Mouse (Mus musculus) 3T3-L1 (cell line): ENCODE measurements around the gene Atp2a3.
A peak's percentile ranks its signal among the peaks of the same experiment; 100 is the strongest.

Source experiments
- DNase-seq: peaks from one replicate; pipeline ENCODE4 v3.0.0-alpha.2; 2015; ENCODE audit warnings: low read depth, low spot score

Gene Atp2a3

DNA sequence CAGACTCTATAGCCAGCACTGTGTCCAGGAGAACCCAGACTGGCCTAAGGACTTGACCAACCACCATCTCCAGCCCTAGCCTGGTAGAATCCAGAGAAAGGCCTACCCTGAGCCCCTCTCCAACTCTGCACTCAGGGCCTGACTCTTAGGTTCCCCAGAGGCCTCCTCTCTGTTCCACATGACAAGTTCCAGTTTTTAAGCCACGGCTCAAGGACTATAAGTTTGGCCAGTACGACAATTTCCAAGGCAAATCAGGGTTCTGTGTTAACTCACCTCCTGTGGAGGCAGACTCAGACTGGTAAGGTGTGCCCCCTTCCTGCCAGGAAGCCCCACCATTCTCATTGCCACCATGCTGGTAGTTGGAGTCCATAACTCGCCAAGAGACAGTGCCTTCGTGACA is 6.8 kb upstream of the Atp2a3 start:
- DNase-seq, result no peak

GRCm38 (mm10) chr11:72955339-72955974 is 5.5 kb upstream of the Atp2a3 start:
- no peak for DNase-seq

DNA sequence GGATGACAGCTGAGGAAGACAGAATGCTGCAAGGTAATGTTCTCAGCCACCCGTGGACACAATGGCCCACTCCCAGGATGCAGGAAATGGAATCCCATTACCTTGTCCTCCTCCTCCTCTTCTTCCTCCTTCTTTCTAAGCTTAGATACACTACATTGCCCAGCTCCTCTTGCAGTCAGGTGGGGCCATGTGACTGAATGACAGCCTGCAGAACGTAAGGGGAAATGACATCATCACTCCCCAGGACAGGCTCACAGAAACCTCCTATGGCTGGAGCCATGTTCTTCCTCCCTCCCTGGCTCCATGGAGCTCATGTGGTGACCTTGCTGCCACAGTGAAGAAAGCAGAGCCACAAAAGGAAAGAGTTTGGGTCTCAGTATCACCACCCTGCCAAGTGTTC is 3.7 kb upstream of the Atp2a3 start:
- DNase-seq, result no peak

- DNase-seq, result no peak
Observed at GRCm38 (mm10) chr11:72959924-72960679, 867 bp upstream of the Atp2a3 start.

DNA sequence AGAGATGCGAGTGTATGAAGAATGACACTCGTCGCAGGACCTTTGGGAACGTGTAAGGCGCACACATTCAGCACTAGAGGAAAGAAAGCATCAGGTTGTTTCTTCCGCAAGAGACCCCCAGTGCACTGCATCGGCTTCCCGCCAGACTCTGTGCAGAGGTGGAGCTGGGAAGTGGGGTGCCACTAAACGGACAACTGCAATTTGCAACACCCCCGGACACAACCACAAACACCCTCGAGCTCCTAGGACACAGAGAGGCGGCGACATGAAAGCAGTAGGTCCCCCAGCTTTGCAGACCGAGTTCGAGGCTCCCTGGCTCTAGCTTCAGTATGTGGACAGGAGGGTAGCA is 272 bp upstream of the Atp2a3 start:
- no peak for DNase-seq

DNA sequence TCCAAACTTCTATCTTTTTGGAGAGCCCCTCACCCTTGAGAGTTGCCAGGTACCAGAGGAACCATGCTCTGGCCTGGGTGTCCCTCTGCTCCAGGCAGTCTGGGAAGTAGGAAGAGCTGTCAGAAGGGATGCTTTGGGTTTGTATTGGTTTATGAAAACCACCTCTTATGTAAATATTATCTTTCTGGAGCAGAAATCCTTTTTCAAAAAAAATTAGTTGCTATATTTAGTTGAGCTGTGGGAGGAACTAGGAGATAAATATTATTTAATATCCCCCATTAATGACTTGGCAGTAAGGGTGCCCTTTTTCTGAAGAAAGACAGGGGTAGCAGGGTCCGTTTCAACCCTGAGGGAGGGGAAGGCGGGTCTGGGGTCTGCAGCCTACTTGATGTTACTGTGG is 1.4 kb downstream of the Atp2a3 start:
- DNase-seq, result no peak

GRCm38 (mm10) chr11:72963058-72963788 is 2.3 kb downstream of the Atp2a3 start:
- DNase-seq, result no peak

- DNase-seq, result no peak
Observed at GRCm38 (mm10) chr11:72963789-72964294, 2.9 kb downstream of the Atp2a3 start.

GRCm38 (mm10) chr11:72974995-72975503 is 14.1 kb downstream of the Atp2a3 start:
- peak; percentile 40 for DNase-seq

DNA sequence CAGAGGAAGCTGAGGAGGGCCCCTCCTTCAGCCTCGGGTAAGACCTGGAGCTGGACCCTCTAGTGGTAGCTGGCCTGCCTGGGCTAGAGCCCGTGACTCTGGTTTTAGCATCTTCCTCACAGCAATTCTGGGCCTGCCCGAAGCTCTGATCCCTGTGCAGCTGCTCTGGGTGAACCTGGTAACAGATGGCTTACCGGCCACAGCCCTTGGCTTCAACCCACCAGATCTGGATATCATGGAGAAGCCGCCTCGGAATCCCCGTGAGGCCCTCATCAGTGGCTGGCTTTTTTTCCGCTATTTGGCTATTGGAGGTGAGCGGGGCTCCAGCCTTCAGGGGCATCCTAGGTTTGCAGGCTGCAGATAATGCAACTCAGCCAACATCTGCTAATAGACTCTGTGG is 21.5 kb downstream of the Atp2a3 start:
- no peak for DNase-seq

GRCm38 (mm10) chr11:72983283-72983682 is 22.3 kb downstream of the Atp2a3 start:
- no peak for DNase-seq

DNA sequence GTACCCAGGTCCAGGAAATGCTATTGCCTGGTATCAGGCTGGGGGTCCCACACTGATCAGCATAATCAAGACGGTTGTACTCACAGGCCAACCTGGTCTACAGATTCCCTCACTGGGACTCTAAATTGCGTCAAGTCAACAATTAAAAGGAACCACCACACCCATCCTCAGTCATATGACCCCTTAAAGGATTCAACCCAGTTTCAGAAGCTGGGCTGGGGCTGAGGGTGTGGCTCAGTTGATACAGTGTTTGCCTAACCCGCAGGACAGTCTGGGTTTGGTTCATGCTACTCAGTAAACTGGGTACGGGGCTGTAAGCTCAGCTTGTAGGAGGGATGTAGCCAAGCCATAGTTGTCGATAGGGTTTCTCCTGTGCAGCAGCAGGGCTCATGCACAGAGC is 25.8 kb downstream of the Atp2a3 start:
- DNase-seq, result no peak

DNA sequence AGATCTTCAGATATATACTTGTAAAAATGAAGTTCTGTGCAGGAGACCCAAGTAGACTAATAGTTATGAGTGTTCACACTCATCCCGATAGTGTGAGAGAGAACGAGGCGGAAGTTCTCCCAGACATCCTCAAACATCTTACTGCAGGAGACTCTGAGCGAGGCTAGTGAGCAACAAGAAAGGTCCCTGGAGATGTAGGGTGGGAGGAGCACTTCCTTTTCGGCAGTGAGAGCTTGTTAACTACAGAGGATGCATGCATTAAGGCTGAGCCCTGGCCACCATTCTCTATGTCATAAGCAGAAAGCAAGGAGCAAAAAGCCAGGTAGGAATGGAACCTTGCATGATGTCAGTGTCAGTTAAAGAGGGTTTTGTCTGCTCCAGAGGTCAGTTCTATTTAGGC is 26.3 kb downstream of the Atp2a3 start:
- no peak for DNase-seq

GRCm38 (mm10) chr11:72987807-72988206 is 26.8 kb downstream of the Atp2a3 start:
- DNase-seq, result no peak

- DNase-seq, result no peak
Observed at GRCm38 (mm10) chr11:72989044-72989443, 28.1 kb downstream of the Atp2a3 start.

DNA sequence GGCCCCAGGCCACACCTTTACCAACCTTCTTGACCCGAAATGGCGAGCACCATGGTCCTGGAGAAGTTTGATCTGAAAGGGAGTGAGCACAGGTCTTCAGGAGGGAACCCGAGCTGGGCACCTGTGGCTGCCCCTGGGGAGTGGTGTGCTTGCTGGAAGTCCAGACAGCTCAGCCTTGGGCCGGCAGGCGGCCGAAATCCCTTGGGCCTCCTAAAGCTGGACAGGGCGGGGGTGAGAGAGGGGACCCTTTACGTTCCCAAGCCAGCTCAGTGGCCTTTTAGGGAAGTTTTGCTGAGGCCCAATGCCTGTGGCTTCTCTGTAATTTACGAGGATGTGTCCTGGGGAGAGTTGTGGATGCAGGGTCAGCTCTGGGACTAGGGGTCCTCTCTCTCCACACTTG is 29.7 kb downstream of the Atp2a3 start:
- no peak for DNase-seq

DNA sequence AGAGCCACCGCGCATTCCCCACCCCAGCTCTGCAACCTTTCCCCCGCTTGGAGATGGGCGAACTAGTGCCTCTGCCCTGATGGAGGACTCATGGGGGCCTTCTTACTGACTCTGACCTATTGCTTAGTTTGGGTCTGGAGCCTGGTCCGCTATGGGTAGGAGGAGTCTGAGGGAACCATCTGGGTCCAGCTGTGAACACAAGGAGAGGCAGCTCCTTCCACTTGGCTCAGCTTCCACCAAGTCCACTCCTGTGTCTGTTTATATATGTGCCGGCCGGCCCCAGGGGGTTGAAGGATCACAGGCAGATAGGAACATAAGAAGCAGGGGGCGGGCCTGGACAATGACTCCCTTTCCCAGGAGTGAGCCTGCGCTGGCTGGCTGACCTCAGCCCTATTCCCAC is 31.0 kb downstream of the Atp2a3 start:
- DNase-seq, result no peak

- no peak for DNase-seq
Observed at GRCm38 (mm10) chr11:72996346-72996745, 35.4 kb downstream of the Atp2a3 start.

GRCm38 (mm10) chr11:72996781-72997180 is 35.8 kb downstream of the Atp2a3 start:
- no peak for DNase-seq

DNA sequence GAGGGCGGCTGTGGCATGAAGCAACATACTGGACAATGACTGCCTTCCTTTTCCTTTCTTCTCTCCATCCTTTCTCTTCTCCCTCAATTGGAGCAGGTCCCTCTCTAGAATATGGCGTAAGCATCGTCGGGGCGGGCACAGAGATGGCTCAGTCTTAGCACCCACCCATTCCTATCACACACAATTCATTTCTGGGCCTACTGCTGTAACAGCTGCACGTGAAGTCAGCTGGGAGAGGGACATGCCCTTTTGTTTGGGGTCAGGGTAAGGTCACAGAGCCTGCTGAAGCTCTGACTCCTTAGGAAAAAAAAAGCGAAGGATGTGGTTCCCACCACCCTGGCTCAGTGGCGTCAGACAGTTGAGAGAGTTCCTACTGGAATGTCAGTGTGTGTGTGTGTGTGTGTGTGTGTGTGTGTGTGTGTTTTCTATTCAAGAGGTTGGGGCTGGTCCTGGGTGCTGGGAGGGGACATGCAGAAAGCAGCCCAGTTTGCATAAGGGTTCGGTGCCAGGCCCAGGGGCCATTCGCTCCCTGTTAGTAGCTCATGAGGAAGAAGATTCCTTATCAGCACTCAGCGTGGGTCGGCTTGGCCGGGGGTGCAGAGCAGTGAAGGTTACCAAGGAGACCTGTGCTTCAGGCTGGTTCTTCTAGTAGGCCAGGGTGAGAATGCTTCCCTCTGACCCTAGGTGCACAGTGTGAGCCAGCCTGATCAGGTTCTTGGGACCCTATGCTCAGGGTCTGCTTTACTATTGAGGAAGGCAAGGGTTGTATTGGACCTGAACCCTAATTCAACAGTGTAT is 36.8 kb downstream of the Atp2a3 start:
- DNase-seq, result no peak

GRCm38 (mm10) chr11:72998771-72999170 is 37.8 kb downstream of the Atp2a3 start, which contains the start of gene P2rx1:
TSS of gene P2rx1 (plus strand) at chr11:72999103.
- no peak for DNase-seq

DNA sequence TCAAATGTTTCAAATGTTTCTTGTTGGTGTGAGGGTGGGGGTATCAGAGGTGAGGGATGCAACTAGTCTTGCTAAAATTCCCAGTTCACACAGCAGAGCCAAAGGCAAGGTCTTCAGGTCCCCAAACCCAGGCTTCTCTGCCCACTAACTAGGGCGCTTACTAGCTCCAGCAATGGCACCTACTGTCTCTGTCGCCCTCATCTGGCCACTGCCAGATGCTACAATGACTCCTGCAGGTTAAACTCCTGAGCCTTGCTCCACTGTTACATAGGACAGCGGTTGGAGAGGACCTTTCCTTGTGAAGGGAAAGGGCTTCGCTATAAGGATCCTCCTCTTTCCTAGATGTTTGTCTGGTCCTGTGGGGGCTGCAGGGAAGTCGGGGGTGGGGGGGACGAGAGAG is 40.1 kb downstream of the Atp2a3 start:
- peak; percentile 79 for DNase-seq
